Mouse (Mus musculus): Measurements from ENCODE around the gene Gramd1c.

Gramd1c gene

DNA sequence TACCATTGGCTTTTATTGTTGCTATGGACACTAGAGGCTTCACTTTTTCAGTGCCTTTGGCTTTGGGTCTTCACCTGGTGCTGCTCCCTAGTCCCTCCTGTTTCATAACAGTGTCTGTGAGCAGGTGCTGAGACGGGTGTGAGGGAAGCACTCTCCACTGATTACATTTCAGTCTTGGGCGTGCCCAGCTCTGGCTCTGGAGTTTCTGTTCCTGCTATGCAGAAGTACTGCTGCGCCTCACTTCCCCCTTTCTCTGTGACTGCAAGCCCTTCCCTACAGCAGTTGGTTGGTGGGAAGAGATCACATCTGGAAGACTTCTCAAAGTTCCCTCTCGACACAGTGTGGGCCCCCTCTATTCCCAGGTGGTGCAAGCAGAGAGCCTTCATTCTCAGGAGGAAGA, 111.6 kb downstream of the Gramd1c start:
- DNase-seq = no peak

DNA sequence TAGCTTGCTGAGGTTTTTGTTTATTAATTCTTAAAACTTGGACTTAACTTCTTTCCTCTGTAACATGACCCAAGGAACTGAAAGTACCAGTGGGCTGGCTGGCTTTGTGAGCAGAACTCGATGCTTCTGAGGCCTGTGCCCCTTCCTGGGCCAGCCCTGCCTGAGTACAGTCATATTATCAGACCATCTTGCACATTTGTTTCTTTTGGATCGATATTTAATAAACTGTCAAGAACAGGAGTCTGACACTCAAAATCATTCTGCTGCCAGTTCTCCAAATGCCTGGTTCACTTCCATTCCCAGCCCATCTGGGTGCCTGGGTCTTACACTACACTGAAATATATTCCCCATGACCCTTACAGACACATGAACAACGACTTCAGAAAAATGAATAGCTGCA, 117.3 kb downstream of the Gramd1c start:
- DNase-seq = no peak

DNA sequence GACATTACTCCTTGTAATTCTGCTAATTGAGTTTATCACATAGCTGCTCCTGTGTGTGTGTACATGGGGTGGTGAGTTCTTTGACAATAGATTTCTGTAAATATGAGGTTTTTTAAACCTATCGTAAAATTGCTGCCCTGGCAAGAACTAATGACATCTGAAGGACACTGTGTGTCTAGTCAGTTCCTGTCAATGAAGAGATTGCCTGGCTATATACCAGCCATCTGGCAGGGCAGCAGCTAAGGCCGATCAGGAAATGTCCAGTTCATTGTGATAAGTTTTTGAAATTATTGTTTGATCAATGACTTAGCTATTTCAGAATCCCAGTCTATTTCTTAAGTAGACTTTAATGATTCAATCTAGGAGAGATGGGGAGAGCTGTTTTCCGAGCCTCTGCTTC, 117.8 kb downstream of the Gramd1c start:
- no peak for DNase-seq

DNA sequence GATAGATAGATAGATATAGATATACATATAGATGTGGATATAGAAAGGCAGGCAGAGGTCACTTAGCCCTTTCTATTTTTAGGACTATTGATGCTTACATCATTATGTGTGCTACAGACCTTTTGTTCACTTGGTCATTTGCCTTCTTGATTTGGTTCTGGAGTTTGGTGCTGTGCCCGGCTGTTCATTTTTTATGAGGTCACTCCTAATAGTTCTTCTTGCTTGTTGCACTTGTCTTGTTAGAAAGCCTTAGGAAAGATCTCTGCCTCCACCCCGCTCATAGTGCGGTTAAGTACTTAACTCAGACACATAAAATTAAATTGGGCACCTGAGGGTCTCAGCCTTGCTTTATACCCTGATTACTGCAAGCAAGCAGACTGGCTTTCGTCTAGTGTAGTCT, 122.3 kb downstream of the Gramd1c start:
- no peak for DNase-seq

- no peak for DNase-seq
Measured at GRCm38 (mm10) chr16:43935892-43936291, 127.3 kb downstream of the Gramd1c start.

DNA sequence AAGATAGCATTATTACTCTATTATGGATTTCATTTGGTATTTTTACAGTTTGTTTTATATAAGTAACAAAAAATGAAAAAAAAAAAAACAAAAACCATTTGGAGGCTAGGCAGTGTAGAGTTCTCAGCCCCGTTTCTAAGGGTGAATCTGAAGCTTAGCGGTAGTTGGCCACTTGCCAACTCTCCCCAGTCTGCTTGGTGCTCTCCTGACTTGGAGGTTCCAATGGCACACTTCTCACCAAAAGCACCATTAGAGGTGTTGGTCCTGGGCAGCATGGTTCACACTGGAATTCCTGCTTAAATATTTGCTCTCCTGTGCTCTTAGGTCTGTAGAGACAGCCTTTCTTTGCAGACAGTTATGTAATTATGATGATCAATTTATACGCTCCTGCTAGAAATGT, 127.8 kb downstream of the Gramd1c start:
- DNase-seq = no peak

DNA sequence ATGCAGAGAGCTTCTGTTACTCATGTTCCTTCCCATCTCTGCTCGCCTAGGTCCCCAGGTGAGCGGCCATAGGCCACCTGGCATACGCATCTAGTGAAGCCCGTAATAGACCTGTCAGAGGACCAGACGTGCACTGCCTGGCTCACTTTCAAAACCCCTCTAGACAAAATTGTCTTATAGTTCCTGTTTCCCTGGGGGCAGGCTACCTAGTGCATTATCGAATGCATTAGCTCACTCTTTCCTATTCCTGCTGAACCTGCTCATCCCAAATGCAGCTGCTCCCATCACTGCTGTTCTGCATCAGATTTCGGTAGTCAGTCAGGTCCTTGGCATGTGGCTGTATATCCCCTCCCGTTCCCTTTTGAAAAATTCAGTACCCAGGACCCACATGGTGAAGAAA, 128.3 kb downstream of the Gramd1c start:
- DNase-seq = no peak

DNA sequence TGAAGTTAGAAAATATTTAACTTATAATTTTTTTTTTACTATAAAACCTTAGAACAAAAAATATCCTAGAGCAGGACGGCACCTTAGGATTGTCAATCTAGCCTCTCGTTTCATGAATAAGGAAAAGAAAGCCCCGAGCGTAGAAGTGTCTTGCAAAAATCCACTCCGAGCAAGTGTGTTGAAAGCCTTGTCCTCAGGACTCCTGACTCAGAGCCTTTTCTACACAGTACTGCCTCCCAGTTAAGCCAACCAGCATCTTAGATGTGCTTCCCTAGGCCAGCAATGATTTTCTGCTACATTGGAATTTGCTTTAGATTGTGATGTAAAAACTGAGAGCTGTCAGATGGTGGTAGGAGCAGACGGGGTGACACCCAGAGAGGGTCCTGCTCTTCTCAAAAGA, 130.1 kb downstream of the Gramd1c start:
- no peak for DNase-seq

DNA sequence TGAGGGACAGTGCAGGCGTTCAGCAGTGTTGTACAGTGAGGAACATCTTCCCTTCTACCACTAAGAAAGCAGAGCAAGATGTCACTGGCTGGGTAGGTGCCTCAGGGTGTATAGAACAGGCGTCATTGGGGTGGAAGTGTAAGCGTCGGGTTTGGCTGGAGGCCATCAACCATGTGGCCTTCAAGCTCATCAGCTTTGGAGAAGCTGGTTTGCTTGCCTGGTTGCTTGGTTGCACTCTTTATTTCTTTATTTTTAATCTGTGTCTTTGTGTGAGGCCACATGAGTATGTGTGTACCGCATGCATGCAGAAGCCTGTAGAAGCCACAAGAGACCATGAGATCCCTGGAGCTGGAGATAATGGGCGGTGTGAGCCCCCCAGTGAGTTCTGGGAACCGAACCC, 130.8 kb downstream of the Gramd1c start:
- DNase-seq = no peak

GRCm38 (mm10) chr16:43931502-43931901, 131.6 kb downstream of the Gramd1c start:
- DNase-seq = no peak

DNA sequence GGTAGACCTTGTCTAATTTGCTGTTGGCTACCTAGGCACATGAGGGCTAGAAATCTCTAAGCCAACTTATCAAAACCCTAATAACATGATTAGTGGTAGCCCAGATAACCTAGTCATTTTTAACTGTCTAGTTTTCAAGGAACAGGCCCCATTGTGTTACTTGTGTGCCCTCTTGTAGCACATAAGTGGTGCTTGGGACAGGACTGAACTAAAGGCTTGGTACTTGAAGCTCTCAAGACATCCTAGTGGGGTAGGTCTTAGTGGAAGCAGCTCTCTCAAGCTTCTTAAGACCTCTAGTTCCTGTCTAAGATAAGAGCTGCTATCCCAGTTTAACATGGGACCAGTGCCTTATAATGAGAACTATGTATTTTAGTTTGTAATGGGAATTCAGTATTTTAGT, 132.6 kb downstream of the Gramd1c start:
- no peak for DNase-seq
